Comparison of ENCODE assay signal across 22 mouse cellular contexts in the genomic region with DNA sequence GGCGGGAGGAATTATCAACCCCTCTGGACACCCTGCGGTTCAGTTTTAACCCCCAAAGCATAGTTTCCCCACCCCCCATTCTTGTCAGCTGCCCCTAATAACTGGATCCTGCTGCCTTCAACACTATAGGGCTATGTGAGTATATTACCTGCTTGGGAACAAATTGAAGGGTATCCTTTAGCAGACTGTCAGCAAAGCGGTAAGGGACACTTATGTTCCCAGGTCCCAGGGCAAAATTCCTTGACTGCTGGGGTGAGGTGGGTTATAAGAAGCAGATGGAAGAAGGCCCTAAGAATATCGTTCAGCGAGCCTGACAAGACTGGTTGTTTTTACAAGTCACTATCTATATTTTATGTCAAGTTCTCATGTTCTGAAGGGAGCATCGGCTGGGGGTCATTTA. TPM values are rescaled to one million over a fixed set of nuclear protein-coding genes. Genes with fewer than 3 reads are reported as not detected.
DNase-seq lines count a peak whose midpoint lies in the region; ATAC-seq lines count a peak whose summit lies in the region.
"Had no signal": no experiment of that assay in that cellular context is flagged by ENCODE, and none has a peak within 500 bp of the region (broad histone marks: within the 10 kb centered on the region; RNA-seq: fewer than 3 reads in every experiment).

No protein-coding gene starts in this region.

- no peak overlapping the region for H3K4me2 ChIP-seq in midbrain, embryonic 11.5 days
- no peak overlapping the region for H3K4me2 ChIP-seq in midbrain, embryonic 13.5 days (replicated peaks)
- peak overlapping the region; percentile 72 for H3K4me2 ChIP-seq in embryonic facial prominence, embryonic 14.5 days (ENCODE audit: low read depth, low read length)
- H3K4me2 ChIP-seq in stomach, embryonic 16.5 days (ENCODE audit: low read depth, low read length), result peak overlapping the region; percentile 17; the same call in 1 of the 2 replicates
- H3K4me2 ChIP-seq: heart, embryonic 13.5 days; limb, embryonic 15.5 days; liver, embryonic 15.5 days had no signal

- H3K27me3 ChIP-seq in midbrain, embryonic 11.5 days (ENCODE audit: control insufficient read depth, insufficient read depth, low read length), result peaks cover 86% of the 10 kb centered on the region
- peaks cover 100% of the 10 kb centered on the region for H3K27me3 ChIP-seq in midbrain, embryonic 13.5 days
- peaks cover 100% of the 10 kb centered on the region for H3K27me3 ChIP-seq in embryonic facial prominence, embryonic 10.5 days (replicated peaks; ENCODE audit: low read depth, poor library complexity, severe bottlenecking)
- peaks cover 62% of the 10 kb centered on the region for H3K27me3 ChIP-seq in embryonic facial prominence, embryonic 14.5 days (replicated peaks; ENCODE audit: control insufficient read depth, insufficient read depth, low read length)
- peaks cover 69% of the 10 kb centered on the region for H3K27me3 ChIP-seq in stomach, embryonic 16.5 days (ENCODE audit: control insufficient read depth, insufficient read depth, low read length)

- no peak for ATAC-seq in midbrain, embryonic 11.5 days (ENCODE audit: low FRiP score)
- ATAC-seq in midbrain, embryonic 13.5 days, result no peak
- no peak for ATAC-seq in embryonic facial prominence, embryonic 14.5 days (ENCODE audit: low read depth)
- ATAC-seq in stomach, embryonic 16.5 days (ENCODE audit: insufficient read depth, low FRiP score), result no peak
- no peak for ATAC-seq in inflammation-experienced regulatory T-cells, adult 6 months
- ATAC-seq: forebrain, postnatal 0 days had no signal

- H3K4me3 ChIP-seq in midbrain, embryonic 11.5 days (ENCODE audit: low read depth, low read length), result no peak overlapping the region
- no peak overlapping the region for H3K4me3 ChIP-seq in midbrain, embryonic 13.5 days (replicated peaks)
- H3K4me3 ChIP-seq in embryonic facial prominence, embryonic 10.5 days, result peak overlapping the region; percentile 70; the same call in 1 of the 2 replicates
- H3K4me3 ChIP-seq in embryonic facial prominence, embryonic 14.5 days (ENCODE audit: low read depth, low read length), result peak overlapping the region; percentile 66
- H3K4me3 ChIP-seq in stomach, embryonic 16.5 days (replicated peaks; ENCODE audit: low read length), result no peak overlapping the region
- H3K4me3 ChIP-seq: heart, embryonic 13.5 days; limb, embryonic 15.5 days; liver, embryonic 15.5 days; midbrain, embryonic 10.5 days; stomach, embryonic 15.5 days had no signal

- no peaks in the 10 kb centered on the region for H3K9me3 ChIP-seq in midbrain, embryonic 11.5 days (ENCODE audit: control insufficient read depth, low read length)
- no peaks in the 10 kb centered on the region for H3K9me3 ChIP-seq in midbrain, embryonic 13.5 days
- H3K9me3 ChIP-seq in embryonic facial prominence, embryonic 10.5 days, result no peaks in the 10 kb centered on the region
- H3K9me3 ChIP-seq in embryonic facial prominence, embryonic 14.5 days (ENCODE audit: control insufficient read depth, low read length), result no peaks in the 10 kb centered on the region
- no peaks in the 10 kb centered on the region for H3K9me3 ChIP-seq in stomach, embryonic 16.5 days (replicated peaks; ENCODE audit: control insufficient read depth, low read length)
- H3K9me3 ChIP-seq: heart, embryonic 13.5 days; limb, embryonic 15.5 days; liver, embryonic 15.5 days; midbrain, embryonic 10.5 days; stomach, embryonic 15.5 days had no signal

- no peak overlapping the region for H3K9ac ChIP-seq in midbrain, embryonic 11.5 days (ENCODE audit: low read length)
- H3K9ac ChIP-seq in midbrain, embryonic 13.5 days (replicated peaks), result no peak overlapping the region
- peak overlapping the region; percentile 92 for H3K9ac ChIP-seq in embryonic facial prominence, embryonic 14.5 days (ENCODE audit: low read depth, low read length)
- H3K9ac ChIP-seq in stomach, embryonic 16.5 days (ENCODE audit: low read length), result peak overlapping the region; percentile 35; the same call in 1 of the 2 replicates
- H3K9ac ChIP-seq: forebrain, postnatal 0 days; heart, embryonic 13.5 days; limb, embryonic 15.5 days; liver, embryonic 15.5 days; stomach, embryonic 15.5 days had no signal

- 6% methylated on average over 6 of the region's 6 CpGs for WGBS in midbrain, embryonic 11.5 days
- 8% methylated on average over 6 of the region's 6 CpGs for WGBS in midbrain, embryonic 13.5 days
- whole genome bisulfite sequencing in embryonic facial prominence, embryonic 10.5 days, result 5% methylated on average over 6 of the region's 6 CpGs
- 18% methylated on average over 6 of the region's 6 CpGs for WGBS in embryonic facial prominence, embryonic 14.5 days
- WGBS in stomach, embryonic 16.5 days, result 18% methylated on average over 6 of the region's 6 CpGs

- DNase-seq in midbrain, embryonic 11.5 days (ENCODE audit: low spot score, missing footprints), result peak; percentile 93
- DNase-seq in embryonic facial prominence, embryonic 10.5 days (ENCODE audit: low spot score), result peak; percentile 42
- no peak for DNase-seq in embryonic facial prominence, embryonic 14.5 days (ENCODE audit: low spot score)
- DNase-seq in frontal cortex, postnatal 14 days (ENCODE audit: low spot score in 2 of 2), result no peak
- DNase-seq: adrenal gland, adult 2 months; cerebellum, adult 8-10 months; forebrain, postnatal 0 days; kidney, adult 9 months; kidney, postnatal 4 days; layer of hippocampus, adult 9-11 months; right cerebral cortex, postnatal 14 days; spleen, adult 18-20 months had no signal

- no peaks in the 10 kb centered on the region for H3K36me3 ChIP-seq in midbrain, embryonic 11.5 days (ENCODE audit: control insufficient read depth, insufficient read depth, low read length)
- H3K36me3 ChIP-seq in midbrain, embryonic 13.5 days, result no peaks in the 10 kb centered on the region
- H3K36me3 ChIP-seq in embryonic facial prominence, embryonic 10.5 days (replicated peaks), result peaks cover 34% of the 10 kb centered on the region
- H3K36me3 ChIP-seq in embryonic facial prominence, embryonic 14.5 days (ENCODE audit: control insufficient read depth, insufficient read depth, low read length), result peaks cover 9% of the 10 kb centered on the region
- no peaks in the 10 kb centered on the region for H3K36me3 ChIP-seq in stomach, embryonic 16.5 days (ENCODE audit: control insufficient read depth, insufficient read depth, low read length)
- H3K36me3 ChIP-seq: heart, embryonic 13.5 days; limb, embryonic 15.5 days; liver, embryonic 15.5 days; midbrain, embryonic 10.5 days; stomach, embryonic 15.5 days had no signal

- no peak overlapping the region for H3K27ac ChIP-seq in midbrain, embryonic 11.5 days (ENCODE audit: low read depth, low read length)
- H3K27ac ChIP-seq in midbrain, embryonic 13.5 days, result no peak overlapping the region
- no peak overlapping the region for H3K27ac ChIP-seq in embryonic facial prominence, embryonic 10.5 days (replicated peaks)
- peak overlapping the region; percentile 76; the same call in 1 of the 2 replicates for H3K27ac ChIP-seq in embryonic facial prominence, embryonic 14.5 days (replicated peaks; ENCODE audit: low read depth, low read length)
- H3K27ac ChIP-seq in stomach, embryonic 16.5 days (ENCODE audit: low read length), result no peak overlapping the region
- H3K27ac ChIP-seq: heart, embryonic 13.5 days; limb, embryonic 15.5 days; liver, embryonic 15.5 days; macrophage; midbrain, embryonic 10.5 days; stomach, embryonic 15.5 days had no signal

- H3K4me1 ChIP-seq in midbrain, embryonic 11.5 days (ENCODE audit: control insufficient read depth, insufficient read depth, low read length), result peaks cover 2% of the 10 kb centered on the region
- H3K4me1 ChIP-seq in midbrain, embryonic 13.5 days (replicated peaks), result peaks cover 5% of the 10 kb centered on the region; the same call in 1 of the 2 replicates
- H3K4me1 ChIP-seq in embryonic facial prominence, embryonic 10.5 days, result peaks cover 61% of the 10 kb centered on the region
- peaks cover 14% of the 10 kb centered on the region; the same call in 1 of the 2 replicates for H3K4me1 ChIP-seq in embryonic facial prominence, embryonic 14.5 days (ENCODE audit: control insufficient read depth, insufficient read depth, low read length)
- 0 out of 2 replicates have a peak, but pooled peaks cover 5% of the 10 kb centered on the region for H3K4me1 ChIP-seq in stomach, embryonic 16.5 days (ENCODE audit: control insufficient read depth, insufficient read depth, low read length)
- H3K4me1 ChIP-seq: liver, embryonic 15.5 days had no signal

RNA-seq across cellular contexts. Expression of gene Six2, which starts 6.3 kb away (rescaled TPM):
- 5.6 and 6.7 TPM in 2 replicates for polyA plus RNA-seq in midbrain, embryonic 11.5 days (2014; fragmentation: Nextera tagmentation; extraction: Ambion mirVana)
- 0.30 and 0.31 TPM in 2 replicates for polyA plus RNA-seq in midbrain, embryonic 13.5 days (2015; fragmentation: Nextera tagmentation; extraction: Ambion mirVana)
- polyA plus RNA-seq in embryonic facial prominence, embryonic 10.5 days (2016; fragmentation: Nextera tagmentation; extraction: Ambion mirVana), result 10.1 and 15.6 TPM in 2 replicates
- polyA plus RNA-seq in embryonic facial prominence, embryonic 14.5 days (2014; fragmentation: Nextera tagmentation; extraction: Ambion mirVana), result 12.5 and 13.2 TPM in 2 replicates
- 2.6 and 3.4 TPM in 2 replicates for polyA plus RNA-seq in stomach, embryonic 16.5 days (2015; fragmentation: Nextera tagmentation; extraction: Ambion mirVana)
- not detected for polyA plus RNA-seq in inflammation-experienced regulatory T-cells, adult 6 months (2017; shearing (Covaris generic))
- polyA plus RNA-seq: liver, embryonic 15.5 days; macrophage; neural tube, embryonic 14.5 days had no signal

Comparison
In these comparisons a context has a peak if more than half of its experiments do, and no peak if none do; other contexts are left out.
1. DNase-seq: peak in midbrain, embryonic 11.5 days (single experiment) and embryonic facial prominence, embryonic 10.5 days (single experiment); none in embryonic facial prominence, embryonic 14.5 days (single experiment) and frontal cortex, postnatal 14 days (0 of 2).
2. H3K4me2 ChIP-seq: peak in embryonic facial prominence, embryonic 14.5 days (single experiment) and stomach, embryonic 16.5 days (single experiment); none in midbrain, embryonic 11.5 days (single experiment) and midbrain, embryonic 13.5 days (single experiment).
3. H3K4me3 ChIP-seq: peak in embryonic facial prominence, embryonic 10.5 days (single experiment) and embryonic facial prominence, embryonic 14.5 days (single experiment); none in midbrain, embryonic 11.5 days (single experiment), midbrain, embryonic 13.5 days (single experiment) and stomach, embryonic 16.5 days (single experiment).
4. H3K9ac ChIP-seq: peak in embryonic facial prominence, embryonic 14.5 days (single experiment) and stomach, embryonic 16.5 days (single experiment); none in midbrain, embryonic 11.5 days (single experiment) and midbrain, embryonic 13.5 days (single experiment).